In the genomic region with DNA sequence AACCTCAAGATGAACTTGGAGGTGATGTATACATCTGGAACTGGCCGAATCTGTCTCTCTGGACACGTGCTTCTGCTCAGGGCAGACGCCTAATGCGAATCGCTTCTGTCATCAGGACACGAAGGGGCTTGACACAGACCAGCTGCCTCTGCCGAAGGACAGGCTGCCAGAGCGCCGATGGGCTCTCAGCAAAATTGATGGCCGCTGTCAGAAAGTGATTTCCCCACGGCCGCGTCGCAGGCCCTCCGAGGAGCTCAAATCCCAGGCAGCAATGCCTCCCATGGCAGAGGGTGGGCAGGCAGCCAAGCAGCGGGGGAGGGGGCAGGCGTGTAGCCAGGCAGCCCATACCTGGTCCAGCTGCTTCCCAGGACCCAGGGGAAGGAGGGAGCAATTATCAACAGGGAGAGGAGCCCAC, we compare ENCODE assay signal across 8 mouse cellular contexts. TPM values are rescaled to one million over a fixed set of nuclear protein-coding genes. Genes with fewer than 3 reads are reported as not detected.
DNase-seq lines count a peak whose midpoint lies in the region; ATAC-seq and TF ChIP-seq lines count a peak whose summit lies in the region.

No protein-coding gene starts in this region.

- TF ChIP-seq CTCF in intestine, postnatal 0 days (IDR thresholded peaks at IDR 0.05; ENCODE audit: low read depth), result no peak

- H3K4me2 ChIP-seq in forebrain, embryonic 15.5 days (replicated peaks), result peak overlapping the region; percentile 18
- 0 out of 2 replicates have a peak overlapping the region, but pooled peaks have one; percentile 0 for H3K4me2 ChIP-seq in intestine, postnatal 0 days (replicated peaks; ENCODE audit: low read depth)

- H3K9me3 ChIP-seq in forebrain, embryonic 15.5 days, result no peaks in the 10 kb centered on the region
- no peaks in the 10 kb centered on the region for H3K9me3 ChIP-seq in intestine, postnatal 0 days (ENCODE audit: control insufficient read depth)

- no peaks in the 10 kb centered on the region for H3K27me3 ChIP-seq in forebrain, embryonic 15.5 days
- no peaks in the 10 kb centered on the region for H3K27me3 ChIP-seq in intestine, postnatal 0 days (replicated peaks; ENCODE audit: control insufficient read depth, insufficient read depth, low read length)

- H3K9ac ChIP-seq in forebrain, embryonic 15.5 days (replicated peaks), result no peak overlapping the region
- H3K9ac ChIP-seq in intestine, postnatal 0 days (ENCODE audit: low read depth, low read length), result no peak overlapping the region

- ATAC-seq in forebrain, embryonic 15.5 days (replicated peaks), result no peak
- ATAC-seq in intestine, postnatal 0 days, result no peak

- no peak overlapping the region for H3K4me3 ChIP-seq in forebrain, embryonic 15.5 days
- H3K4me3 ChIP-seq in intestine, postnatal 0 days (ENCODE audit: low read depth, low read length), result no peak overlapping the region

- H3K36me3 ChIP-seq in forebrain, embryonic 15.5 days, result no peaks in the 10 kb centered on the region
- no peaks in the 10 kb centered on the region for H3K36me3 ChIP-seq in intestine, postnatal 0 days (ENCODE audit: control insufficient read depth, insufficient read depth)

- 20% methylated on average over 17 of the region's 17 CpGs for WGBS in forebrain, embryonic 15.5 days
- 63% methylated on average over 17 of the region's 17 CpGs for WGBS in intestine, postnatal 0 days

- peak; percentile 71 to 73 for DNase-seq in cerebellum, postnatal 10 days
- no peak for DNase-seq in cerebellum, postnatal 4 days (ENCODE audit: low spot score in 2 of 2)
- peak; percentile 92 for DNase-seq in MN1 (ENCODE audit: low spot score)
- DNase-seq in lung, postnatal 36 days, result peak; percentile 39
- DNase-seq in yolk sac, embryonic 10.5 days (ENCODE audit: low spot score), result peak; percentile 70
- no peak for DNase-seq in thymus, postnatal 0 days (ENCODE audit: low spot score)

- H3K27ac ChIP-seq in forebrain, embryonic 15.5 days (replicated peaks), result peak overlapping the region; percentile 49
- H3K27ac ChIP-seq in intestine, postnatal 0 days (ENCODE audit: low read depth, low read length), result no peak overlapping the region

- peaks cover 93% of the 10 kb centered on the region for H3K4me1 ChIP-seq in forebrain, embryonic 15.5 days
- no peaks in the 10 kb centered on the region for H3K4me1 ChIP-seq in intestine, postnatal 0 days (replicated peaks; ENCODE audit: control insufficient read depth, insufficient read depth, low read length)

RNA-seq across cellular contexts. Expression of a gene that starts 49.5 kb away (rescaled TPM):
- polyA plus RNA-seq in forebrain, embryonic 15.5 days (2015; fragmentation: Nextera tagmentation; extraction: Ambion mirVana), result 18.2 and 18.7 TPM in 2 replicates
- 3.9 and 4.1 TPM in 2 replicates for polyA plus RNA-seq in intestine, postnatal 0 days (2015; fragmentation: Nextera tagmentation; extraction: Ambion mirVana)
- polyA plus RNA-seq in thymus, postnatal 0 days (2015; fragmentation: Nextera tagmentation; extraction: Ambion mirVana), result 9.9 and 13.1 TPM in 2 replicates

Comparison
In these comparisons a context has a peak if more than half of its experiments do, and no peak if none do; other contexts are left out.
1. DNase-seq: peak in cerebellum, postnatal 10 days (2 of 2), MN1 (single experiment), lung, postnatal 36 days (single experiment) and yolk sac, embryonic 10.5 days (single experiment); none in cerebellum, postnatal 4 days (0 of 2) and thymus, postnatal 0 days (single experiment).